Mouse (Mus musculus): ENCODE data around the gene Naxd. TPM values are rescaled to one million over a fixed set of nuclear protein-coding genes. Genes with fewer than 3 reads are reported as not detected.
"Not testable (repeated sequence)": the region's sequence is repeated elsewhere in the genome, so short reads cannot be mapped to it uniquely, and the experiment has no call there.

The Naxd gene
- total and polyA plus RNA-seq, 3 experiments = 39.7 to 57.1 (median 50.1) TPM

DNA sequence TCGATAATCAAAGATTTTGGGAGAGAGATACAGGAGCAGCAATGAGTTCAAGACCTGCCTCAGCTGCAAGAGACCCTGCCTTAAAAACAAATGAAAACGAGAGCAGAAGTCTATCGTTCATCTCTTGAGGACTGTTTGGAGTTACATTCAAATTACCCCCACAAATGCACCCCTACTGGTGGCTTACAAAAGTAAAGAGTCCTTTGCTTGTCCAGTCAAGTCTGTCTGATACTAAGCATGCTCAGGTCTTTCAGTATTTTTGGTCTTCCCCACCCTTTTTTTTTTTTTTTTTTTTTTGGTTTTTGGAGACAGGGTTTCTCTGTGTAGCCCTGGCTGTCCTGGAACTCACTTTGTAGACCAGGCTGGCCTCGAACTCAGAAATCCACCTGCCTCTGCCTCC lies 54.2 kb downstream of the Naxd start:
- Histone ChIP-seq H3K4me2 (ENCODE audit: insufficient read depth, low read depth, poor library complexity, severe bottlenecking) (peak overlapping the region; percentile 67; the same call in 1 of the 2 replicates), H3K36me3 (replicated peaks in 1 of 2; ENCODE audit: control insufficient read depth in 1 of 2, insufficient read depth in 1 of 2, low read length in 1 of 2) (peaks cover 9 to 23% of the 10 kb centered on the region in 2 experiments), H3K4me1 (ENCODE audit: control insufficient read depth in 1 of 2, insufficient read depth in 2 of 2) (peaks cover 9 to 38% of the 10 kb centered on the region in 2 experiments)
- in situ Hi-C loops (cut with MboI; ENCODE audit: low pct_ligation_motif_present, low pct_unique_long_range_greater_than_20kb, low sequenced_read_pairs) = loop anchor here (5.0 kb wide), 1 partner anchor 66 kb away; no protein-coding TSS in a partner anchor
- TF ChIP-seq ZNF384 (IDR thresholded peaks at IDR 0.05; ENCODE audit: low read depth, low read length) (peak; percentile 57), MXI1 (IDR thresholded peaks at IDR 0.05; ENCODE audit: low read depth, low read length) (0 out of 2 replicates have a peak, but pooled peaks have one; percentile 18), NRF1 (IDR thresholded peaks at IDR 0.05; ENCODE audit: low read depth, low read length) (0 out of 2 replicates have a peak, but pooled peaks have one; percentile 36), MYC (IDR thresholded peaks at IDR 0.05; ENCODE audit: low read depth, low read length) (peak; percentile 45; the same call in 1 of the 2 replicates), CTCF (conservative IDR thresholded peaks at IDR 0.05 in 1 of 2, IDR thresholded peaks at IDR 0.05 in 1 of 2; ENCODE audit: low read depth in 2 of 2, low read length in 2 of 2) (peak in 1 of 2 experiments; percentile 33; a peak in 2 of 4 replicates)
- DNase-seq (ENCODE audit: extremely low read depth); H3K9me3 ChIP-seq (replicated peaks; ENCODE audit: low read length); dilution Hi-C loops (cut with MboI; ENCODE audit: extremely low pct_ligation_motif_present, extremely low pct_unique_long_range_greater_than_20kb, low sequenced_read_pairs); H3K27me3 ChIP-seq (replicated peaks); H3K9ac ChIP-seq (ENCODE audit: insufficient read depth, low read depth); H3K4me3 ChIP-seq (replicated peaks in 1 of 3; ENCODE audit: low read depth in 2 of 3, low read length in 2 of 3, poor library complexity in 1 of 3); H3K79me2 ChIP-seq (replicated peaks; ENCODE audit: control insufficient read depth, extremely low read depth, insufficient read depth, poor library complexity, severe bottlenecking); H3K27ac ChIP-seq (ENCODE audit: insufficient read depth, low read depth): not testable (repeated sequence)

DNA sequence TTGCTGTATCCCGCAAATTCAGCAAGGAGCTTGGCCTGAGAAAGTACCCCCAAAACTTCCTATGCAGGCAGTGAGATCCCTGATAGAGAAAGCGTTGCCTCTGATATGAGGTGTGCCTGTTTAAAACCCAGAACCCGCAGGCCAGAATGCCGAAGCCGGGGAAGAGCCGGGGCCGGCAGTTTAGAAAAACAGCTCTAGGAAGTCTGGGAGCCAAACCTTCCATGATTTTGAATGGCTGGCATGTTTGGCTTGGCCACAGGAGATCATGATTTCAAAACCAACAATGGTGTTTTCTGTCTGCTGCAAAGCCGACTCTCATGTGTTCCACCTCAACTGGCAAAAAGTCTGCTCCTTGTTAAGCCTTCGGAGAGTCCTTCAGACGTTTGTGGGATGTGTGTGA lies 55.1 kb downstream of the Naxd start:
- DNase-seq (ENCODE audit: extremely low read depth) = no peak
- in situ Hi-C loops (cut with MboI; ENCODE audit: low pct_ligation_motif_present, low pct_unique_long_range_greater_than_20kb, low sequenced_read_pairs) (loop anchor here (5.0 kb wide), 1 partner anchor 65 kb away; no protein-coding TSS in a partner anchor), dilution Hi-C loops (cut with MboI; ENCODE audit: extremely low pct_ligation_motif_present, extremely low pct_unique_long_range_greater_than_20kb, low sequenced_read_pairs) (no loop called here)
- Histone ChIP-seq H3K4me3 (replicated peaks in 1 of 3; ENCODE audit: low read depth in 2 of 3, low read length in 2 of 3, poor library complexity in 1 of 3) (no peak overlapping the region), H3K9me3 (replicated peaks; ENCODE audit: low read length) (no peaks in the 10 kb centered on the region), H3K4me1 (ENCODE audit: control insufficient read depth in 1 of 2, insufficient read depth in 2 of 2) (peaks cover 9 to 33% of the 10 kb centered on the region in 2 experiments), H3K36me3 (replicated peaks in 1 of 2; ENCODE audit: control insufficient read depth in 1 of 2, insufficient read depth in 1 of 2, low read length in 1 of 2) (peaks cover 3 to 16% of the 10 kb centered on the region in 2 experiments), H3K27ac (ENCODE audit: insufficient read depth, low read depth) (no peak overlapping the region), H3K79me2 (replicated peaks; ENCODE audit: control insufficient read depth, extremely low read depth, insufficient read depth, poor library complexity, severe bottlenecking) (peaks cover 10% of the 10 kb centered on the region), H3K4me2 (ENCODE audit: insufficient read depth, low read depth, poor library complexity, severe bottlenecking) (no peak overlapping the region), H3K27me3 (replicated peaks) (no peaks in the 10 kb centered on the region), H3K9ac (ENCODE audit: insufficient read depth, low read depth) (no peak overlapping the region)
- no peak for TF ChIP-seq RAD21 (IDR thresholded peaks at IDR 0.05; ENCODE audit: low read depth, low read length)
- no peak for TF ChIP-seq KAT2A (IDR thresholded peaks at IDR 0.05; ENCODE audit: insufficient replicate concordance, low read length)
- TF ChIP-seq POLR2AphosphoS2 (IDR thresholded peaks at IDR 0.05; ENCODE audit: low read depth, low read length) = no peak

DNA sequence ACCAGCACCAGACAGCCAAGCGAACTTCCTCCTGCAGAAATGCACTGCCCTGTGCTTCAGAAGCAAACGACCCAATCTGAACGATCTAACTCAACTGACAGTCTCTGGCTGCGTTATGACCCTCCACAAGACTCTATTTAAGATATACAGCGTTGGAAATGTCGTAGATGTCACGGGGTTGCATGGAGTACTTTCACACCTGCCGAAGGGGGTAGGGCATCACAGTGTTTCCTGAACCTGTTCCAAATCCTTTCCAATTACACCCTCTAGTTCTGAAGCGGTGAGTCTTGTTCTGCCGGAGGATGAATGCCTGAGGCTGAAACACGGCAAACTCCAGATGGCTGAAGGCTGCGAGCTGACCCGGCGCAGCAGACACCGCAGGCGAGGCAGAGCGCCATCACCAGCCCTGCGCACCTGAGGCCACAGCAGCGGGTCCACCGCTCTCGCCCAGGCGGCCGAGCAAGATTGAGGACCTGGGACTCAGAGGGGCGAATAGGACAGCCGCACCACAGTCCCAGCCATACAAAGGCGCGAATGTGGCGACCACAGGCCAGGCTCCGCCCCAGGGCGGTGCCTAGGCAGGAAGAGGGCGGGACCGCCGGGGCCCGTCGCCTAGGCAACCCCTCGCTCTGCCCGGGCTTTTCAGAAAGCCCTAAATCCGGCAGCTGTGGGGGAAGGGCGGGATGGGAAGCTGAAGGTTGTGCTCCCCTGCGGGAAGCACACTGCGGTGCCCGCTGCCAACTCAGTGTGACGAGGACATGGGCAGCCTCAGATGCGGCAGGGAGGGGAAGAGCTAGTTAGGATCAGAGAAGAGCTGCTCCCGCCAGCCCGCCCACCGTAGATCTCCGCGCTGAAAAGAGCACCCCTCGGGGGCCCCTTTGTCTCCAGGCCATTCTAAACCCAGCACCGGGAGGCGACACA lies 57.8 kb downstream of the Naxd start, which contains the start of gene Ing1:
TSS of gene Ing1 (plus strand) at position 773 of the 921 bp plus-strand sequence.
- in situ Hi-C loops (cut with MboI; ENCODE audit: low pct_ligation_motif_present, low pct_unique_long_range_greater_than_20kb, low sequenced_read_pairs) = loop anchor here (5.0 kb wide), 1 partner anchor 62 kb away; no protein-coding TSS in a partner anchor
- Histone ChIP-seq H3K27me3 (replicated peaks) (no peaks in the 10 kb centered on the region), H3K36me3 (replicated peaks in 1 of 2; ENCODE audit: control insufficient read depth in 1 of 2, insufficient read depth in 1 of 2, low read length in 1 of 2) (peaks cover 0 to under 1% of the 10 kb centered on the region in 2 experiments), H3K27ac (ENCODE audit: insufficient read depth, low read depth) (peak within 1 kb of the TSS; percentile 93), H3K4me1 (ENCODE audit: control insufficient read depth in 1 of 2, insufficient read depth in 2 of 2) (peaks cover 6 to 38% of the 10 kb centered on the region in 2 experiments; a peak in 3 of 4 replicates), H3K79me2 (replicated peaks; ENCODE audit: control insufficient read depth, extremely low read depth, insufficient read depth, poor library complexity, severe bottlenecking) (peaks cover 24% of the 10 kb centered on the region), H3K9me3 (replicated peaks; ENCODE audit: low read length) (no peaks in the 10 kb centered on the region), H3K4me2 (ENCODE audit: insufficient read depth, low read depth, poor library complexity, severe bottlenecking) (peak within 1 kb of the TSS; percentile 70), H3K4me3 (replicated peaks in 1 of 3; ENCODE audit: low read depth in 2 of 3, low read length in 2 of 3, poor library complexity in 1 of 3) (peak within 1 kb of the TSS; percentile 65 to 82 (median 74)), H3K9ac (ENCODE audit: insufficient read depth, low read depth) (peak within 1 kb of the TSS; percentile 82)
- DNase-seq (ENCODE audit: extremely low read depth) = peak; percentile 93
- dilution Hi-C loops (cut with MboI; ENCODE audit: extremely low pct_ligation_motif_present, extremely low pct_unique_long_range_greater_than_20kb, low sequenced_read_pairs) = no loop called here
- TF ChIP-seq E2F4 (IDR thresholded peaks at IDR 0.05; ENCODE audit: insufficient replicate concordance, low read depth, low read length) = peak; percentile 89; the same call in 1 of the 2 replicates
- 0 out of 2 replicates have a peak, but pooled peaks have one; percentile 37 for TF ChIP-seq MYC (IDR thresholded peaks at IDR 0.05; ENCODE audit: low read depth, low read length)
- peak; percentile 83 for TF ChIP-seq ELF1 (IDR thresholded peaks at IDR 0.05; ENCODE audit: low read depth, low read length)
- TF ChIP-seq UBTF (IDR thresholded peaks at IDR 0.05; ENCODE audit: low read depth, low read length) = 0 out of 2 replicates have a peak, but pooled peaks have one; percentile 68
- no peak for TF ChIP-seq GABPA (IDR thresholded peaks at IDR 0.05; ENCODE audit: insufficient replicate concordance, low read depth, low read length)
- peak; percentile 34; the same call in 1 of the 2 replicates for TF ChIP-seq ETS1 (conservative IDR thresholded peaks at IDR 0.05; ENCODE audit: low read depth, low read length)
- no peak for TF ChIP-seq USF2 (conservative IDR thresholded peaks at IDR 0.05; ENCODE audit: low read depth, low read length)
- no peak for TF ChIP-seq RAD21 (IDR thresholded peaks at IDR 0.05; ENCODE audit: low read depth, low read length)
- peak; percentile 90 for TF ChIP-seq TCF12 (IDR thresholded peaks at IDR 0.05; ENCODE audit: low read depth, low read length)
- no peak for TF ChIP-seq EP300 (IDR thresholded peaks at IDR 0.05; ENCODE audit: low read length)
- no peak for TF ChIP-seq USF1 (IDR thresholded peaks at IDR 0.05; ENCODE audit: low read depth, low read length)
- 0 out of 2 replicates have a peak, but pooled peaks have one; percentile 1 for TF ChIP-seq SMC3 (IDR thresholded peaks at IDR 0.05; ENCODE audit: low read depth, low read length)
- peak; percentile 38 for TF ChIP-seq SIN3A (IDR thresholded peaks at IDR 0.05; ENCODE audit: low read length)
- no peak for TF ChIP-seq MAZ (IDR thresholded peaks at IDR 0.05; ENCODE audit: low read depth, low read length)
- TF ChIP-seq MXI1 (IDR thresholded peaks at IDR 0.05; ENCODE audit: low read depth, low read length) = peak; percentile 91
- no peak for TF ChIP-seq MEF2A (IDR thresholded peaks at IDR 0.05; ENCODE audit: borderline replicate concordance, low read depth, low read length)
